Mouse (Mus musculus): ENCODE measurements at regions not wholly inside any gene's neighbourhood (a gene's known extent, or its start where the extent isn't known, plus 50 kb on each side); places are given as distances from the start of the nearest gene placed in this dataset.

- TF ChIP-seq CTCF (IDR thresholded peaks at IDR 0.05) (no peak), EP300 (IDR thresholded peaks at IDR 0.05) (no peak)
Observed at GRCm38 (mm10) chr17:50395669-50396068, 102.2 kb upstream of the Dazl start.
